Mouse (Mus musculus): ENCODE results near the gene Zcchc18.
"Not testable (repeated sequence)": the region's sequence is repeated elsewhere in the genome, so short reads cannot be mapped to it uniquely, and the experiment has no call there.

GRCm38 (mm10) chrX:136957583-136958279 is 35.2 kb upstream of the Zcchc18 start:
- TF ChIP-seq CTCF (IDR thresholded peaks at IDR 0.05; ENCODE audit: borderline replicate concordance, control insufficient read depth, extremely low read depth, insufficient read depth, low read length, poor library complexity); POLR2A (IDR thresholded peaks at IDR 0.05; ENCODE audit: control insufficient read depth, extremely low read depth, insufficient read depth, low read length, poor library complexity): not testable (repeated sequence)
